ENCODE assay signal across 10 mouse cellular contexts in the genomic region with DNA sequence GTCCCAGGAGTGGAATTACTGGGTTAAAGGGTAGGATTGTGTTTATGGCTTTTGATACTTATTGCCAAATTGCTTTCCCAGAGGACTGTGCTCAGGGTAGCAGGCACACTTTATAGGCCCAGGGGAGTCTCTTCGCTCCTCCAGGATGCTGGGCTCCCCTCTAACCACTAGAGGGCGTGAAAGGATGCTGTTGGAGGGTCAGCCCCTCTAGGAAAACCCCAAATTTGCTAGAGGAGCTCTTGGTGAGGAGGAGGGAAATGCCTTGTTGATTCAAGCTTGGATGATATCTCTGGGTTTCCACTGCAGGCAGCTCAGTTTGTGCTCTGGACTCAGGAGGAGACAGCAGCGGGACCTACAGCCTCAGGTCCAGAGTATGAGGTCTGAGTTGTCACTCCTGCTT. TPM values are rescaled to one million over a fixed set of nuclear protein-coding genes. Genes with fewer than 3 reads are reported as not detected.
DNase-seq lines count a peak whose midpoint lies in the region; ATAC-seq and TF ChIP-seq lines count a peak whose summit lies in the region.
"Had no signal": no experiment of that assay in that cellular context is flagged by ENCODE, and none has a peak within 500 bp of the region (broad histone marks: within the 10 kb centered on the region; RNA-seq: fewer than 3 reads in every experiment).

No protein-coding gene starts in this region.

- DNase-seq in intestine, embryonic 14.5 days (ENCODE audit: low spot score): peak; percentile 63
- DNase-seq in A20 (ENCODE audit: low read depth, low spot score): peak; percentile 52
- peak; percentile 69 for DNase-seq in R1 (ENCODE audit: low read depth, low spot score)
- peak; percentile 70 for DNase-seq in hindbrain, postnatal 0 days (ENCODE audit: low spot score)
- DNase-seq in spleen, postnatal 36 days (ENCODE audit: low spot score in 2 of 2): no peak
- no peak for DNase-seq in adrenal gland, adult 2 months

- H3K4me3 ChIP-seq in intestine, embryonic 14.5 days (ENCODE audit: low read depth, low read length): no peak overlapping the region
- no peak overlapping the region for H3K4me3 ChIP-seq in intestine, embryonic 16.5 days (ENCODE audit: low read length)
- no peak overlapping the region for H3K4me3 ChIP-seq in hindbrain, postnatal 0 days (ENCODE audit: low read length)
- H3K4me3 ChIP-seq in neural tube, embryonic 12.5 days: no peak overlapping the region
- H3K4me3 ChIP-seq: limb, embryonic 15.5 days had no signal

- H3K27me3 ChIP-seq in intestine, embryonic 14.5 days (replicated peaks; ENCODE audit: control insufficient read depth, insufficient read depth, low read length): no peaks in the 10 kb centered on the region
- no peaks in the 10 kb centered on the region for H3K27me3 ChIP-seq in intestine, embryonic 16.5 days (replicated peaks; ENCODE audit: control insufficient read depth, insufficient read depth, low read length)
- H3K27me3 ChIP-seq in hindbrain, postnatal 0 days (ENCODE audit: insufficient read depth, low read length): no peaks in the 10 kb centered on the region
- H3K27me3 ChIP-seq in neural tube, embryonic 12.5 days (replicated peaks): no peaks in the 10 kb centered on the region
- H3K27me3 ChIP-seq: limb, embryonic 15.5 days had no signal

- no peaks in the 10 kb centered on the region for H3K4me1 ChIP-seq in intestine, embryonic 14.5 days (replicated peaks; ENCODE audit: control insufficient read depth, insufficient read depth, low read length)
- H3K4me1 ChIP-seq in intestine, embryonic 16.5 days (ENCODE audit: control insufficient read depth, insufficient read depth, low read length): 0 out of 2 replicates have a peak, but pooled peaks cover 4% of the 10 kb centered on the region
- H3K4me1 ChIP-seq in hindbrain, postnatal 0 days (ENCODE audit: insufficient read depth, low read length): no peaks in the 10 kb centered on the region
- no peaks in the 10 kb centered on the region for H3K4me1 ChIP-seq in neural tube, embryonic 12.5 days
- H3K4me1 ChIP-seq: limb, embryonic 15.5 days had no signal

- 26% methylated on average over 3 of the region's 3 CpGs for WGBS in intestine, embryonic 14.5 days
- WGBS in intestine, embryonic 16.5 days: 24% methylated on average over 3 of the region's 3 CpGs
- WGBS in hindbrain, postnatal 0 days: 18% methylated on average over 3 of the region's 3 CpGs
- 13% methylated on average over 3 of the region's 3 CpGs for WGBS in neural tube, embryonic 12.5 days

- H3K36me3 ChIP-seq in intestine, embryonic 14.5 days (ENCODE audit: control insufficient read depth, insufficient read depth, low read length): no peaks in the 10 kb centered on the region
- H3K36me3 ChIP-seq in intestine, embryonic 16.5 days (ENCODE audit: control insufficient read depth, insufficient read depth, low read length): no peaks in the 10 kb centered on the region
- no peaks in the 10 kb centered on the region for H3K36me3 ChIP-seq in hindbrain, postnatal 0 days (ENCODE audit: insufficient read depth, low read length)
- H3K36me3 ChIP-seq in neural tube, embryonic 12.5 days: no peaks in the 10 kb centered on the region
- H3K36me3 ChIP-seq: limb, embryonic 15.5 days had no signal

- TF ChIP-seq CTCF in hindbrain, postnatal 0 days (IDR thresholded peaks at IDR 0.05; ENCODE audit: low read depth): peak; percentile 73

- H3K27ac ChIP-seq in intestine, embryonic 14.5 days (ENCODE audit: low read depth): no peak overlapping the region
- H3K27ac ChIP-seq in intestine, embryonic 16.5 days (ENCODE audit: low read length): no peak overlapping the region
- H3K27ac ChIP-seq in hindbrain, postnatal 0 days: no peak overlapping the region
- no peak overlapping the region for H3K27ac ChIP-seq in neural tube, embryonic 12.5 days
- H3K27ac ChIP-seq: limb, embryonic 15.5 days had no signal

- no peak for ATAC-seq in intestine, embryonic 14.5 days (replicated peaks; ENCODE audit: low FRiP score, low TSS enrichment, low read depth)
- ATAC-seq in intestine, embryonic 16.5 days: no peak
- no peak for ATAC-seq in hindbrain, postnatal 0 days
- ATAC-seq in neural tube, embryonic 12.5 days (ENCODE audit: low FRiP score, low read depth): 0 out of 2 replicates have a peak, but pooled peaks have one; percentile 44

- H3K4me2 ChIP-seq in intestine, embryonic 14.5 days (ENCODE audit: low read length): no peak overlapping the region
- H3K4me2 ChIP-seq in intestine, embryonic 16.5 days (ENCODE audit: low read depth, low read length): no peak overlapping the region
- H3K4me2 ChIP-seq in hindbrain, postnatal 0 days (ENCODE audit: low read depth, low read length): no peak overlapping the region
- no peak overlapping the region for H3K4me2 ChIP-seq in neural tube, embryonic 12.5 days (replicated peaks)
- H3K4me2 ChIP-seq: limb, embryonic 15.5 days had no signal

- no peaks in the 10 kb centered on the region for H3K9me3 ChIP-seq in intestine, embryonic 14.5 days (ENCODE audit: control insufficient read depth, low read length)
- no peaks in the 10 kb centered on the region for H3K9me3 ChIP-seq in intestine, embryonic 16.5 days (ENCODE audit: control insufficient read depth, low read length)
- H3K9me3 ChIP-seq in hindbrain, postnatal 0 days (ENCODE audit: low read length): no peaks in the 10 kb centered on the region
- no peaks in the 10 kb centered on the region for H3K9me3 ChIP-seq in neural tube, embryonic 12.5 days
- H3K9me3 ChIP-seq: limb, embryonic 15.5 days had no signal

- no peak overlapping the region for H3K9ac ChIP-seq in intestine, embryonic 14.5 days (ENCODE audit: low read length)
- H3K9ac ChIP-seq in intestine, embryonic 16.5 days (ENCODE audit: low read depth, low read length): no peak overlapping the region
- H3K9ac ChIP-seq in hindbrain, postnatal 0 days (replicated peaks; ENCODE audit: low read length): no peak overlapping the region
- no peak overlapping the region for H3K9ac ChIP-seq in neural tube, embryonic 12.5 days
- H3K9ac ChIP-seq: limb, embryonic 15.5 days had no signal

RNA-seq across cellular contexts. Expression of a gene that starts 58.8 kb away (rescaled TPM):
- polyA plus RNA-seq in intestine, embryonic 14.5 days (2014; fragmentation: Nextera tagmentation; extraction: Ambion mirVana): 3.6 and 4.1 TPM in 2 replicates
- polyA plus RNA-seq in intestine, embryonic 16.5 days (2015; fragmentation: Nextera tagmentation; extraction: Ambion mirVana): 1.3 and 1.4 TPM in 2 replicates
- total RNA-seq in hindbrain, postnatal 0 days (2014; rRNA removed): 18.0 and 20.5 TPM in 2 replicates
- 5.2 and 5.7 TPM in 2 replicates for polyA plus RNA-seq in hindbrain, postnatal 0 days (2015; fragmentation: Nextera tagmentation; extraction: Ambion mirVana)
- polyA plus RNA-seq in neural tube, embryonic 12.5 days (2016; fragmentation: Nextera tagmentation; extraction: Ambion mirVana): 3.7 and 4.4 TPM in 2 replicates
- total RNA-seq in adrenal gland, adult 2 months (2021): under 1 TPM; 0.21 to 0.37 TPM
- 1.2 and 2.1 TPM in 2 replicates for polyA plus RNA-seq in adrenal gland, adult 2 months (2012; rRNA removed)
- total RNA-seq: common myeloid progenitor, adult 5-6 weeks had no signal

Comparison
In these comparisons a context has a peak if more than half of its experiments do, and no peak if none do; other contexts are left out.
1. DNase-seq: peak in intestine, embryonic 14.5 days (single experiment), A20 (single experiment), R1 (single experiment) and hindbrain, postnatal 0 days (single experiment); none in spleen, postnatal 36 days (0 of 2) and adrenal gland, adult 2 months (single experiment).